Mouse (Mus musculus) lung, postnatal 4 days (tissue): ENCODE data around the gene Aste1.

Experiments used
- DNase-seq, 2 experiments: peaks; one replicate each; pipeline ENCODE4 v3.0.0; 2021

Aste1 gene

DNA sequence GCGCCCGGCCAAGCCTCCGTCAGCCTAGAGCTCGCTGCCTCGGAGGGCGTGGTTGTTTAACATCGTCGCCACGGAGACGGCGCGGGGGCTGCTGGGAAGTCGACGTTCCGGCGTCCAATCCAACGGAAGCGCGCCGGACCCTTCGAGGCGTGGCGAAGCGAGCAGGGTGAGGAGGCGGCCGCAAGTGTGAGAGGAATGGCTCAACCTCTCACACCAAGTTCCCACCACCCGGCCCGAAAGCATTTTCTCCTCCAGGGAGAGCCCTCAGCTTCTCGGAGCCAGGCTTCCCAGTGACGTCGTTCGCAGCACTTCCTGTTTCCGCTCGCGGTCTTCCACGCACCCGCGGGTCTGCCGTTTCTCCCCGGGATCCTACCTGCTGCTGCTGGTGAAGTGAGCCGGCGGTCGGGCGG is at the start of gene Aste1, which contains the start of gene Nek11:
TSS of gene Aste1 (plus strand) at position 175 of the 410 bp plus-strand sequence.
TSS of gene Nek11 (minus strand) at position 307 of the 410 bp plus-strand sequence.
- DNase-seq: peak; percentile 95 to 96

GRCm38 (mm10) chr9:105348242-105349031 is 46.8 kb upstream of the Aste1 start:
- DNase-seq: no peak

- DNase-seq: no peak
Observed at GRCm38 (mm10) chr9:105349034-105349433, 46.2 kb upstream of the Aste1 start.

- no peak for DNase-seq
Observed at GRCm38 (mm10) chr9:105362181-105362580, 33.0 kb upstream of the Aste1 start.

- no peak for DNase-seq
Observed at GRCm38 (mm10) chr9:105363520-105364231, 31.5 kb upstream of the Aste1 start.

GRCm38 (mm10) chr9:105366199-105366598 is 29.0 kb upstream of the Aste1 start:
- DNase-seq: no peak

- no peak for DNase-seq
Observed at GRCm38 (mm10) chr9:105368605-105369004, 26.6 kb upstream of the Aste1 start.

DNA sequence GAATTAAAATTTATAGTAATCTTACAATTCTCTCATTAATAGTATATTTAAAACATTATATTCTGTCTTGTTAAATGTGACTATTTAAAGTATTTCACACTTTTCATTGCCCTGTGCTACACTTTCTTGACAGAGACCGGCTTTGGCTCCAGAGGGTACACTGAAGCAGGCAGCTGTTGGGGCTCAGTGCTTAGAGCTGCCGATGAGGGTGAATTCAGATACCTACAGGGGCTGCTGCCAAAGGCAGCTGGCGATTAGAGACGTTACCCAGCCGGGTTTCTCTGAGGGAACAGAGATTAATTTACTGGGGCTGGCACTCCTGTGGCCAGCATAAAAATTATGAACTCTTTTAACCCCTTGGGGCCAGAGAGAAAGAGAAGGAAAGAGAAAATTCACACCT is 20.8 kb upstream of the Aste1 start:
- no peak for DNase-seq

GRCm38 (mm10) chr9:105376411-105376810 is 18.8 kb upstream of the Aste1 start:
- no peak for DNase-seq

DNA sequence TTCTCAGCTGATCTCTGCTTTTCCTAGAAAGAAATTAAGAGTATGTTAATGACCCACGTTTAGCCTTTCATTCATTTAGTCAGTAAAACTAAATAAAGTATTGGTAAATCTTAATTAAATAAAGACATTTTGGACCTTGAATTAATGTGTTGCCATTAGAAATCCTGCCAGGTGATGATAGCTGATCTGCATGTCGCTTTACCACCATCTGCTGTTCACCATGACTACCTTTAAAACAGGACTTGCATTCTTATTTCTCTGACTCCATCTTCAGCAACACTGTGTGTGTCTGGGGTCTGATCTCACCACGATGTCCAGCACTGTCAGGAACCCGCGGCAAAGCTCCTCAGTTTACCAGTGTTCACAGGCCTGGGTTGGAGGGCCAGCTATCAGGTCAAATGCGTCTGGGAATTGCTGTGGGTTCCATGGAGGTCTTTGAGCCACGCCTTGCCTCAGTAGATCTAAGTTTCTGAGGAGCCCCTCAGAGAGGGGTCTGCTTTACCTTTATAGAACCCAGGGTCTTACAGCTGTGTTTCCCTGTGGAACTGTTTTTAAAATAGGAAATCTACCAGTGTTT is 18.1 kb upstream of the Aste1 start:
- no peak for DNase-seq

DNA sequence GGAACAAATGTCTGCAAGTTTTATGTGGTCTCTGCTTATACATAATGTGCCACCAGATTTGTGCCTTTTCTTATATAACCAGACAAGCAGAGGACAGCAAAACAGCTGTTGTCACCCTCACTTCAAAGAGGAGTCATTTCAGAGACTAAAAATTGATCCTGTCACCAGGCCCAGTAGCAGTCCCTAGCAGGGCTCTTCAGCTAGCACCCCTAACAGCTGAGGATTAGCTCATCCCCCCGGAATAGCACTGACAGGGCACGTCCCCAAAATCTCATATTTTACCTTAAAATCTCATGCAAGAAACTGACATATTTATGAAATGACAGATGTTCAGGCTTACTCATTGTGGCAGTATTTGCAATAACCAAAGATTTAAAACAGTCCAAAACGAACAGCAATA is 17.6 kb upstream of the Aste1 start:
- no peak for DNase-seq

- no peak for DNase-seq
Observed at GRCm38 (mm10) chr9:105379533-105380145, 15.6 kb upstream of the Aste1 start.

DNA sequence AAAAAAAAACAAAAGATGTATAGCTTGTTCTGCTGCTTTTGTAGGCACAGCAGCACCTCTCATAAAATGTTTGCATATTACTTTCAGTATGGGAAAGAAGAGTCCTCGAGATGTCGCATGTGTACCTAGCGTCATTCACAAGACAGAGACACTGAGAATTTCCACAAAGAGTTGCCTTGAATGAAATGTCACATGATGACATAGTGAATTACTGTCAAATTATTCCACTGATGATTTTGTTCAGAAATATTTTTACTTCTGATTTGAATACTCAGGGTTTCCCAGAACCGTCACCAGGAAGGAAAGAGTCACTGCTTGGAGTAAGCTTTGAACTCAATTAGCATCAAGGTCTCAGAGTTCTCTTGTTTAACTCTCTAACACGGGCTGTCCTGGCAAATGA is 7.8 kb upstream of the Aste1 start:
- no peak for DNase-seq

GRCm38 (mm10) chr9:105389289-105389688 is 5.9 kb upstream of the Aste1 start:
- peak; percentile 32 to 76 for DNase-seq

GRCm38 (mm10) chr9:105390616-105391015 is 4.6 kb upstream of the Aste1 start:
- DNase-seq: no peak

GRCm38 (mm10) chr9:105394720-105395119 is 472 bp upstream of the Aste1 start:
- no peak for DNase-seq

GRCm38 (mm10) chr9:105408549-105408948 is 13.4 kb downstream of the Aste1 start:
- no peak for DNase-seq

GRCm38 (mm10) chr9:105459032-105459431 is 63.8 kb downstream of the Aste1 start:
- DNase-seq: peak; percentile 24 to 43

GRCm38 (mm10) chr9:105461496-105461895 is 66.3 kb downstream of the Aste1 start:
- DNase-seq: no peak
